Mouse (Mus musculus): Measurements from ENCODE around the gene 4921501E09Rik.
"Not testable (repeated sequence)": the region's sequence is repeated elsewhere in the genome, so short reads cannot be mapped to it uniquely, and the experiment has no call there.

4921501E09Rik gene

DNA sequence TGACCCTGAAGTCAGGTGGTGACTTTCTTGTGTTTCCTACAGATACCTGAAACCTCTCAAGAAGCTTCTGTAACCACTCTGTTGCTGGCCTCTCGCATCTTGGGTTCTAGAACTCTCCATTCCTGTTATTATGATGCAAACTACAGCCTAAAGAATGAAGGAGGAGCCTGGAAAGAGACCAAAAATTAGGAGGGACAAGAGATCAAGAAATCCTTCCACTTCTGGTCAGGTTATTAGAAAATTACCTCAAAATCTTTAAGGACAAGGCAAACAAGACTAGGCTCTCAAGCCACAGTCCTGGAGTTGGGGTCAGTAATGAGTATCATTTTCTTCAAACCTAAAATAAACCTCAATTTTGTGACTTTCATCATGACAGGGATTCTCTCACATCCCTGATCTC, at the start of gene 4921501E09Rik:
Gene 4921501E09Rik (minus strand): TSS at position 101 of the 400 bp plus-strand sequence.
- DNase-seq (ENCODE audit: low read depth, low spot score), result no peak

DNA sequence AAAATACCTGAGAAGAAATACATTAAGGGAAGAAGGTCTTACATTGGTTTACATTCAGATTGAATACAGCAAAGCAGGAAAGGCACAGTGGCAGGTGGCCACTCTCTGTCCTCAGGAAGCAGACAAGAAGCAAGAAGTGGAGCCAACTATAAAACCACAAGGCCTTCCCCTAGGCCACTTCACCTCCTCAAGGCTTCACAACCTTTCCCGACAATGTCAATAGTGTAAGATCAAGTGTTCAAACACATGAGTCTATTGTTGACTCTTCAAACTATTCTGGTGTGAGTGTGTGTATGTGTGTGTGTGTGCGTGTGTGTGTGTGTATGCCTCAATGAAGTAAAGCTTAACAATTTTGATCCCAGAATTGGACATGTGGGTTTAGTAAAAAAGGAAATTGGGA, 29.5 kb upstream of the 4921501E09Rik start:
- DNase-seq (ENCODE audit: low read depth, low spot score), result no peak

DNA sequence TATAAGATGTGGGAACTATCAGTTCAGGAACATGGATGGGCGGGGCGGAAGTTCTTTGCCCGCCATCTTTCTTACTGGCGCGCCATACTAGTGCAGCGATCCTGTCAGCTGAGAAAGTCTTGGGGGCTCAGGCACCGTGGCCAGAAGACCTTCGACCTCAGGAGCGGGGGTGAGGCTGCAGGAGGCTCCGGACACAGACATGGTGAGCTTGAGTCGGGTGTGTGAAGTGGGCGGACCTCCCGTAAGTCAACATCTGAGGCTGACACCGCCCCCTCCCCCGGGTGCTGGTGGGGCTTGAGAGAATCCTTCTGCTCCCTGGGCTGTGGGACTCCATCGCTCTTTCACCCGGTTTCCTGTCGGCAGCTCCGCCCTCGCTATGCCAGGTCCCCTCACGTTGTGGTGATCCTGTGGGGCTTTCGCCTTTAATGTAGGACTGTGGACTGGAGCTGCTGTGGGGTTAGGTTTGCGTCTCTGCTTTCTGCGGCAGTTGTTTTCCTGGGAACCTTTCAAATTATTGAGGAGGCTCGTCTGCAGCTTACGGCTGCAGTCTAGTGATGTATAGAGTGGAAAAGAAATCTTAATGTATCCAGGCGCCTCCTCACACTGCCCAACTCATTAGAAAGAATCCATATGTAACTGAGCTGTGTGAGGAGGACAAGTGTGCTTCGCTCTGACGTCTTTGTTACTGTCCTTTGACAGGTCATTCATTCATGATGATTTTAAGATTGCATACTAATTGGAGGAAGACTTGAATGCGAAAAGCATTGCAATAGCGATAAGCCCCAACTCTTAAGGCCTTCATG, 24.7 kb upstream of the 4921501E09Rik start:
- peak; percentile 75 for DNase-seq (ENCODE audit: low read depth, low spot score)

DNA sequence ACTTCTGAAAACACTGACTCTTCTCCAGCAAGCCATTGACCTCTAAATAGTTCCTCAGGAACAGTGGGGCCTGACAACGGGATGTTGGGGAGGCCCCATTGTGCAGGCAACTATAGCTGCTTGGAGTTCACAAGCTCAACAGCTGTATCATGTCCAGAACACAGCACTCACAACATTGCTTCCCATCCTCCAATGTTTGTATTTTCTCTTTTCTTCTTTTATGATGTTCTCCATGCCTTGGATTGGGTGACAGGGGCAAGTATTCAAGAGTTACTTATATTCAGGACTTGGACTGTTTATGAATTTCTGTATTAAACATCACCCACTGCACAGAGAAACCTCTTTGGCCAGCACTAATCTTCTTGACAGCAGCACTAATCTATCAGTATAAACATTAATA, 23.8 kb upstream of the 4921501E09Rik start:
- no peak for DNase-seq (ENCODE audit: low read depth, low spot score)

DNA sequence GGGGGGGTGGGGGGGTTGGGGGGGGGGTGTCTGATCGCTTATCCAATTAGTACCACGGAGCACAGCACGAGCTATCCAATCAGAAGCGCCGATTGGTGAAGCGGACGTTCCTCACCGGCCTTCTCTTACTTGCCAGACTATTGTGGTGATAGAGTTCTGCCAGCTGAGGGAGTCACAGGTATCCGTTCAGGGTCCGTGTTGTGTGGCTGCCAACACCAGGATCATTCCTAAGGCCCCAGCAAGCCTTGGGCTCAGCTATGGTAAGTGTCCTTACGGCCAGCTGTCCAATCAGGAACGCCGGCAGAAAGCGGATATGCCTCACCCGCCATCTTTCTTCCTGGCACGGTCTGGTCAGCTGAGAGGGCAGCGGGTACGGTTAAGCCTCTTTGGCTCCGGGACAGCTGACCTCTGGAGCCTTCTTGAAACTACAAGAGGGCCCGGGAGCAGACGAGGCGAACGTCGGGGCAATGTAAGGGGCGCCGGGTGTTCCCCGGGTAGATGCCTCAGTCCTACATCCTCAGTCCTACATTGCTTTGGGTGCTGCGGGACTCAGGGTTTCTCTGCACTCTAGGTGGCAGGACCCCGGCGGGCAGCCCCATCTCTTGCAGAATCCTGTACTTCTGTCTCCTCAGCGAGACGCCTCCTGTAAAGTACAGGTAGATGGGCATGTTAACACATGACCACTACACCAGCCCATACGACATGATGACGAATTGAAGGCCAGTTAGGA, 21.5 kb upstream of the 4921501E09Rik start, which contains the start of gene Zfp563:
Gene Zfp563 (plus strand): TSS at position 91 of the 730 bp plus-strand sequence.
- DNase-seq (ENCODE audit: low read depth, low spot score), result peak; percentile 93

DNA sequence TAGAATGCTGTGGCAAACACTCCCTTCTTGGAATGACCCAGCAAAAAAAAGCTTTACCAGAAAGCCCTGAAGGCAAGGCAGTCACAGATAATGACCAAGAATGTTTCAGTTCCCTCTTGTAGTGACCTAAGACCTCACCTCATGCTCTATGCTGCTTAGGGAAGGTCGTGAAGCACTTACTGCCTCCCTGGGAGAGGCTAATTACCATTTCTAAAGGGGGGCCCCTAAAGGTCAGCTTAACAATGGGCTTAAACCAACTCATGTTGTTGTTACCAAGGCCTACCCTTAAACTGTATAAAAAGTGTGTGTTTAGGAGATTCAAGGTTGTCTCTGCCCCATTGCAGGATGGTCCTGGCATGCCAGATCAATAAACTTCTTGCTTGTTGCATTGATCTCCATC, 4.9 kb downstream of the 4921501E09Rik start:
- no peak for DNase-seq (ENCODE audit: low read depth, low spot score)

DNA sequence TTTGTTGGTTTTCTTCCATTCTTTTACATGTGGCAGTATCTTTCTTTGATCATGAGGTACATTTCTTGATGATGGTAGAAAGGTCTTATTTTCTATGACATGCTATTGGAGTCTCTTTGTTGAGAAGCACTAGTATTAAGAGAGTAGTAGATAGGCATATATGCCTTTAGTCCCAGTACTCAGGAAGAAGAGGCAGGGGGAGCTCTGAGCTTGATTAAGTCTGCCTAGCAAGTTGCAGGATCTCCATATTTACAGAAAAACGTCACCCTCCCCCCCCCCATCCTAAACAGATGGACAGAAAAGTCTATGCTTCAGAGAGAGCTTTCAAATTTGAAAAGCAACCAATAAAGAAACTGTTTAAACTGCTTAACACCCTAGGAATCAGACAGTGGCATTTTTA, 9.1 kb downstream of the 4921501E09Rik start:
- no peak for DNase-seq (ENCODE audit: low read depth, low spot score)

DNA sequence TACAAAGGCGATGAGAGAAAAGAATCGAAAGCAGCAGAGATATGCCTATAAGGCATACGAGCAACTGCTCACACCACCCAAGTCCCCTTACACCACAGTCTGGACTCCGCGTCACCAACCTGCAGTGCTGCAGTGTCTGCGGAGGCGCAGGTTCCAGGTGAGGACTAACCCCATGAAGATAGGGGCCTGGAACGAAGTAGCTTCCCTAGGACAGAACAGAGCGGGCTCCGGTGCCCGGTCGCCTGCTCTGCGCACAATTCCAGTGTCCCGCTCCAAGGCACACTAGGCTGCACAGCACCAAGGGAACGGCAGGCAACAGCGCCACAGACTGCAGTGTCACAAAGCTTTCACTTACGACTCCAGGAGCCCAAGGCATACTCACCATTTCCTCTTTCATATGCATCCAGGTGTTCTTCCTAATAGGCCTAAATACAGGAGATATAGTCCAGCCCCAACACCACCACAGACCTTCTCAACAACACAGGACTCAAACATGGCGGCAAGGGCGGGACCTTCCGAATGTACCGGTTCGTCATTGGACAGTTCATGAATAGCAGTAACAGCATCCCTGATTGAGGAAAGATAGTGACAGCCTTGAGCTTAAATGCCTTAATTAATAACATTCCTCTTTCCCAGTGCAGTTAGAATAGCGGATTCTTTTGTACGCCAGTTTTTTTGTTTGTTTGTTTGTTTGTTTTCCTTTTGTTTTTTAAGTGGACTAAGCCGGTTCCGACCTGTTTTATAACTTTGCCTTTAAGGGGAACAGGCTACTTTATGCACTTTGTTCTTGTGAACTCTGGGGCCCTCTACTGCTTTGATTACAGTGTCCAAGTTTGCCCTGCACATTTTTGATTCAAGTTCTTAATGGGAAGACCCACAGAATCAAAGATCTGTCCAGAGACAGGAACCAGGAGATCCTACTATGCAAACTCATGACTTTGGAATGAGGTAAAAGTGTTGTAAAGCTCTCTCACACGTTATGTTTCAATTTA, 34.7 kb downstream of the 4921501E09Rik start, which contains the start of gene Zfp763:
Gene Zfp763 (minus strand): TSS at position 503 of the 992 bp plus-strand sequence.
- DNase-seq (ENCODE audit: low read depth, low spot score), result peak; percentile 72

DNA sequence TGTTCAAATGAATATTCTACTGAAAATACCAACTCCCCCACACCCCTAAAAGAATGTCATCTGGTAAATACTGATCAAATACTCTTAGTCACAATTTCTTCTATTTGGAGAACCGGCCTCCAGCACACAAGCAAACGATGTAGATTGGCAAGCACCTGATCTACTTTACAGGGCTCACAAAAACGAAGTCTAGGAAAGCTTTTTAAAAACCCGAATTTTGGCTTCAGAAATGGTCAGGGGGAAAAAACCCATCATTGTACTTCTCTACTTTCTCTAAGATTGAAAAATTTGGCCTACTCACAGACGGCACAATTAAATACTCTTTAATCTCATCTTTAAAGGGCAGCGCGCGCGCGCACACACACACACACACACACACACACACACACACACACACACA, 35.5 kb downstream of the 4921501E09Rik start:
- no peak for DNase-seq (ENCODE audit: low read depth, low spot score)

DNA sequence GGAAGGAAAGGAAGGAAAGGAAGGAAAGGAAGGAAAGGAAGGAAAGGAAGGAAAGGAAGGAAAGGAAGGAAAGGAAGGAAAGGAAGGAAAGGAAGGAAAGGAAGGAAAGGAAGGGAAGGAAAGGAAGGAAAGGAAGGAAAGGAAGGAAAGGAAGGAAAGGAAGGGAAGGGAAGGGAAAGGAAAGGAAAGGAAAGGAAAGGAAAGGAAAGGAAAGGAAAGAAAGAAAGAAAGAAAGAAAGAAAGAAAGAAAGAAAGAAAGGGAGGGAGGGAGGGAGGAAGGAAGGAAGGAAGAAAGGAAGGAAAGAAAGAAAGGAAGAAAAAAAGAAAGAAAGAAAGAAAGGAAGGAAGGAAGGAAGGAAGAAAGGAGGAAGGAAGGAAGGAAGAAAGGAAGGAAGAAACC, 47.4 kb downstream of the 4921501E09Rik start:
- not testable (repeated sequence) for DNase-seq (ENCODE audit: low read depth, low spot score)
